In genomic region chr16:30968402-30969151, GRCm38 (mm10) we compare ENCODE assay signal across 9 mouse cellular contexts.
DNase-seq lines count a peak whose midpoint lies in the region; ATAC-seq and TF ChIP-seq lines count a peak whose summit lies in the region.
"Had no signal": no experiment of that assay in that cellular context is flagged by ENCODE, and none has a peak within 500 bp of the region (broad histone marks: within the 10 kb centered on the region; RNA-seq: fewer than 3 reads in every experiment).

No protein-coding gene starts in this region.

- WGBS in kidney, adult 2 months = 55% methylated on average over 7 of the region's 7 CpGs
- WGBS in bone marrow, adult 2 months = 14% methylated on average over 7 of the region's 7 CpGs
- whole genome bisulfite sequencing in intestine, embryonic 16.5 days = 78% methylated on average over 7 of the region's 7 CpGs

- ATAC-seq in intestine, embryonic 16.5 days = peak; percentile 18; the same call in 1 of the 2 replicates
- ATAC-seq: inflammation-experienced regulatory T-cells, adult 6 months had no signal

- H3K27ac ChIP-seq in kidney, adult 2 months (ENCODE audit: insufficient read depth, low read depth, low read length) = peak overlapping the region; percentile 76
- H3K27ac ChIP-seq in bone marrow, adult 2 months (ENCODE audit: control insufficient read depth, insufficient read depth, low read depth, low read length, poor library complexity) = peak overlapping the region; percentile 77
- peak overlapping the region; percentile 35; the same call in 1 of the 2 replicates for H3K27ac ChIP-seq in intestine, embryonic 16.5 days (ENCODE audit: low read length)

- no peak overlapping the region for H3K9ac ChIP-seq in intestine, embryonic 16.5 days (ENCODE audit: low read depth, low read length)

- no peaks in the 10 kb centered on the region for H3K27me3 ChIP-seq in kidney, adult 2 months (replicated peaks; ENCODE audit: control insufficient read depth, insufficient read depth, low read length)
- H3K27me3 ChIP-seq in intestine, embryonic 16.5 days (replicated peaks; ENCODE audit: control insufficient read depth, insufficient read depth, low read length) = no peaks in the 10 kb centered on the region
- H3K27me3 ChIP-seq in megakaryocyte, embryonic 14.5 days (replicated peaks) = no peaks in the 10 kb centered on the region

- 0 out of 2 replicates have a peak, but pooled peaks have one; percentile 13 for TF ChIP-seq CTCF in kidney, adult 2 months (conservative IDR thresholded peaks at IDR 0.05; ENCODE audit: insufficient read depth, insufficient read length, low read depth, low read length)
- TF ChIP-seq CTCF in bone marrow, adult 2 months (IDR thresholded peaks at IDR 0.05; ENCODE audit: control insufficient read depth, insufficient read depth, low read length) = peak; percentile 12; the same call in 1 of the 2 replicates

- no peak overlapping the region for H3K4me3 ChIP-seq in kidney, adult 2 months (ENCODE audit: insufficient read depth, low read depth, low read length)
- no peak overlapping the region for H3K4me3 ChIP-seq in bone marrow, adult 2 months (replicated peaks; ENCODE audit: control insufficient read depth, low read depth, low read length)
- no peak overlapping the region for H3K4me3 ChIP-seq in intestine, embryonic 16.5 days (ENCODE audit: low read length)
- peak overlapping the region; percentile 81 for H3K4me3 ChIP-seq in megakaryocyte, embryonic 14.5 days (replicated peaks)

- 0 out of 2 replicates have a peak overlapping the region, but pooled peaks have one; percentile 3 for H3K4me2 ChIP-seq in intestine, embryonic 16.5 days (ENCODE audit: low read depth, low read length)

- no peaks in the 10 kb centered on the region for H3K36me3 ChIP-seq in kidney, adult 2 months (ENCODE audit: control insufficient read depth, insufficient read depth, low read length)
- H3K36me3 ChIP-seq in intestine, embryonic 16.5 days (ENCODE audit: control insufficient read depth, insufficient read depth, low read length) = no peaks in the 10 kb centered on the region
- peaks cover 6% of the 10 kb centered on the region for H3K36me3 ChIP-seq in megakaryocyte, embryonic 14.5 days (replicated peaks; ENCODE audit: low read length)

- peak; percentile 66 for DNase-seq in kidney, adult 2 months
- no peak for DNase-seq in kidney, postnatal 4 days
- no peak for DNase-seq in ovary, postnatal 14 days (ENCODE audit: low spot score)
- no peak for DNase-seq in frontal cortex, postnatal 14 days (ENCODE audit: low spot score in 2 of 2)
- no peak for DNase-seq in embryo, embryonic 10 days (ENCODE audit: low spot score)

- no peaks in the 10 kb centered on the region for H3K9me3 ChIP-seq in intestine, embryonic 16.5 days (ENCODE audit: control insufficient read depth, low read length)
- H3K9me3 ChIP-seq in megakaryocyte, embryonic 14.5 days = no peaks in the 10 kb centered on the region

- H3K4me1 ChIP-seq in kidney, adult 2 months (ENCODE audit: control insufficient read depth, insufficient read depth, low read length) = peaks cover 37% of the 10 kb centered on the region
- peaks cover 35% of the 10 kb centered on the region for H3K4me1 ChIP-seq in bone marrow, adult 2 months (ENCODE audit: control insufficient read depth, insufficient read depth, low read length)
- peaks cover 26% of the 10 kb centered on the region for H3K4me1 ChIP-seq in intestine, embryonic 16.5 days (ENCODE audit: control insufficient read depth, insufficient read depth, low read length)
- H3K4me1 ChIP-seq in megakaryocyte, embryonic 14.5 days = peaks cover 88% of the 10 kb centered on the region

- no peak for TF ChIP-seq POLR2A in kidney, adult 2 months (IDR thresholded peaks at IDR 0.05; ENCODE audit: low read depth, low read length)
- TF ChIP-seq POLR2A in bone marrow, adult 2 months (IDR thresholded peaks at IDR 0.05; ENCODE audit: borderline replicate concordance, control insufficient read depth, low read depth, low read length) = no peak
